Mouse (Mus musculus) spleen, postnatal 14 days (tissue): Measurements from ENCODE around the gene Zfp511.

Source experiments
- DNase-seq, 2 experiments: peaks; one replicate each; pipeline ENCODE4 v3.0.0; 2021 to 2022; ENCODE audit warnings: low spot score in 2 of 2

Zfp511 gene

GRCm38 (mm10) chr7:140036281-140037170 is at the start of gene Zfp511, which contains the start of gene Tubgcp2:
Zfp511 (plus strand) TSS chr7:140036391.
Tubgcp2 (minus strand) TSS chr7:140036669.
- peak; percentile 86 to 89 for DNase-seq

- no peak for DNase-seq
Observed at GRCm38 (mm10) chr7:139988272-139988671, 47.9 kb upstream of the Zfp511 start.

GRCm38 (mm10) chr7:139990864-139991394 is 45.3 kb upstream of the Zfp511 start:
- no peak for DNase-seq

- no peak for DNase-seq
Observed at GRCm38 (mm10) chr7:139992406-139992805, 43.8 kb upstream of the Zfp511 start, which contains the start of gene Adam8. Adam8 (minus strand) TSS chr7:139992562.

GRCm38 (mm10) chr7:139993532-139993931 is 42.7 kb upstream of the Zfp511 start:
- no peak for DNase-seq

- no peak for DNase-seq
Observed at GRCm38 (mm10) chr7:139994202-139994601, 42.0 kb upstream of the Zfp511 start.

GRCm38 (mm10) chr7:139994676-139995075 is 41.5 kb upstream of the Zfp511 start:
- peak in 1 of 2 experiments; percentile 31 for DNase-seq

- no peak for DNase-seq
Observed at GRCm38 (mm10) chr7:139998691-139999350, 37.4 kb upstream of the Zfp511 start.

GRCm38 (mm10) chr7:140001086-140001740 is 35.0 kb upstream of the Zfp511 start:
- no peak for DNase-seq

- DNase-seq: peak in 1 of 2 experiments; percentile 2
Observed at GRCm38 (mm10) chr7:140004666-140005065, 31.5 kb upstream of the Zfp511 start.

GRCm38 (mm10) chr7:140006861-140007611 is 29.2 kb upstream of the Zfp511 start:
- peak in 1 of 2 experiments; percentile 5 for DNase-seq

- peak in 1 of 2 experiments; percentile 3 for DNase-seq
Observed at GRCm38 (mm10) chr7:140007781-140008180, 28.4 kb upstream of the Zfp511 start.

GRCm38 (mm10) chr7:140011336-140011735 is 24.9 kb upstream of the Zfp511 start:
- peak in 1 of 2 experiments; percentile 5 for DNase-seq

- DNase-seq: no peak
Observed at GRCm38 (mm10) chr7:140031771-140032170, 4.4 kb upstream of the Zfp511 start.

- DNase-seq: no peak
Observed at GRCm38 (mm10) chr7:140032366-140032765, 3.8 kb upstream of the Zfp511 start.

GRCm38 (mm10) chr7:140033386-140033785 is 2.8 kb upstream of the Zfp511 start:
- DNase-seq: no peak

GRCm38 (mm10) chr7:140035456-140035855 is 735 bp upstream of the Zfp511 start:
- no peak for DNase-seq

GRCm38 (mm10) chr7:140037171-140037555 is 972 bp downstream of the Zfp511 start:
- DNase-seq: no peak

- DNase-seq: no peak
Observed at GRCm38 (mm10) chr7:140042728-140043127, 6.5 kb downstream of the Zfp511 start.

GRCm38 (mm10) chr7:140045546-140045945 is 9.4 kb downstream of the Zfp511 start:
- no peak for DNase-seq

GRCm38 (mm10) chr7:140047811-140048311 is 11.7 kb downstream of the Zfp511 start:
- DNase-seq: no peak
